Mouse (Mus musculus) neural tube, embryonic 10.5 days (tissue): Measurements from ENCODE around the gene Gpc4.

Experiments used
- DNase-seq: peaks from one replicate; pipeline ENCODE4 v3.0.0-alpha.2; 2017; ENCODE audit warnings: low spot score; ENCODE audit errors: extremely low spot score

Gene Gpc4

GRCm38 (mm10) chrX:52164738-52165554 lies at the start of gene Gpc4:
TSS of gene Gpc4 (minus strand) at chrX:52165252.
- peak; percentile 65 for DNase-seq

- DNase-seq = no peak
Observed at GRCm38 (mm10) chrX:52212846-52213245, 47.8 kb upstream of the Gpc4 start.

GRCm38 (mm10) chrX:52199836-52200235 lies 34.8 kb upstream of the Gpc4 start:
- DNase-seq = no peak

- no peak for DNase-seq
Observed at GRCm38 (mm10) chrX:52193311-52193968, 28.4 kb upstream of the Gpc4 start.

GRCm38 (mm10) chrX:52189094-52189493 lies 24.0 kb upstream of the Gpc4 start:
- no peak for DNase-seq

GRCm38 (mm10) chrX:52183551-52184442 lies 18.7 kb upstream of the Gpc4 start:
- DNase-seq = no peak

- no peak for DNase-seq
Observed at GRCm38 (mm10) chrX:52181401-52181800, 16.3 kb upstream of the Gpc4 start.

GRCm38 (mm10) chrX:52177067-52177466 lies 12.0 kb upstream of the Gpc4 start:
- no peak for DNase-seq

GRCm38 (mm10) chrX:52167519-52168244 lies 2.6 kb upstream of the Gpc4 start:
- no peak for DNase-seq

GRCm38 (mm10) chrX:52165555-52165938 lies 495 bp upstream of the Gpc4 start:
- no peak for DNase-seq

- DNase-seq = peak; percentile 29
Observed at GRCm38 (mm10) chrX:52164134-52164737, 816 bp downstream of the Gpc4 start.

- peak; percentile 27 for DNase-seq
Observed at GRCm38 (mm10) chrX:52163418-52164133, 1.5 kb downstream of the Gpc4 start.

GRCm38 (mm10) chrX:52162756-52163155 lies 2.3 kb downstream of the Gpc4 start:
- DNase-seq = no peak

- DNase-seq = no peak
Observed at GRCm38 (mm10) chrX:52162206-52162605, 2.8 kb downstream of the Gpc4 start.

GRCm38 (mm10) chrX:52159621-52160020 lies 5.4 kb downstream of the Gpc4 start:
- no peak for DNase-seq

- no peak for DNase-seq
Observed at GRCm38 (mm10) chrX:52155408-52155953, 9.6 kb downstream of the Gpc4 start.

- no peak for DNase-seq
Observed at GRCm38 (mm10) chrX:52154821-52155220, 10.2 kb downstream of the Gpc4 start.

GRCm38 (mm10) chrX:52153451-52153850 lies 11.6 kb downstream of the Gpc4 start:
- no peak for DNase-seq

- no peak for DNase-seq
Observed at GRCm38 (mm10) chrX:52152961-52153360, 12.1 kb downstream of the Gpc4 start.

- DNase-seq = no peak
Observed at GRCm38 (mm10) chrX:52151555-52151954, 13.5 kb downstream of the Gpc4 start.
